Mouse (Mus musculus): ENCODE measurements around the gene Nfyc.

DNA sequence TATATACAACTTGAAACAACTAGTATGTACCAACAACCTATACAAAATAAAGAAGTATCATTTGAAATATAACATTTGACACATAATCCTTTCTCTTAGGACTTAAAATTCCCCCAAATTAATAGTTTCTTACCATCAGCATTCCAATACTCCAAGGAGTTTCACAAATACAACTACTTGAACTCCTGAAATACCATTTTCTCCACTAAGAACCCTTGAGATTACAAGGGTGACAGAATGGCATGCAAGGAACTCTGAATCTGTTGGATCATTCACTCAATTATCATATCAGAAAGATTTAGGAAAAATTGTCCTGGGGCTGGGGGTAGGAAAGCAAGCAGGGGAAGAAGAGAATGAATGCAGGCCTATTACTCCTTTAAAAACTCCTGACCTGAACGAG, 17.6 kb downstream of the Nfyc start:
- TF ChIP-seq POLR2A (IDR thresholded peaks at IDR 0.05; ENCODE audit: low read depth, low read length) (no peak), CTCF (IDR thresholded peaks at IDR 0.05; ENCODE audit: extremely low read depth, insufficient read depth, insufficient read length, insufficient replicate concordance) (no peak)
